Mouse (Mus musculus): Measurements from ENCODE around the gene Utp4. TPM values are rescaled to one million over a fixed set of nuclear protein-coding genes. Genes with fewer than 3 reads are reported as not detected.
"Not testable (repeated sequence)": the region's sequence is repeated elsewhere in the genome, so short reads cannot be mapped to it uniquely, and the experiment has no call there.

Utp4 gene
- total RNA-seq, 2 experiments from 2014 or later = 43.4 to 47.9 TPM

- Histone ChIP-seq H3K27ac (peak overlapping the region; percentile 36; the same call in 1 of the 2 replicates), H3K4me3 (no peak overlapping the region)
- no peak for TF ChIP-seq CTCF (conservative IDR thresholded peaks at IDR 0.05)
- DNase-seq (ENCODE audit: low spot score in 2 of 2) = no peak
Observed at GRCm38 (mm10) chr8:106913631-106914030, 20.2 kb downstream of the Utp4 start.

GRCm38 (mm10) chr8:106919721-106920394 lies 26.4 kb downstream of the Utp4 start:
- DNase-seq (ENCODE audit: low spot score in 2 of 2) = peak; percentile 57 to 74
- Histone ChIP-seq H3K27ac (peak overlapping the region; percentile 81), H3K4me3 (no peak overlapping the region)
- TF ChIP-seq CTCF (conservative IDR thresholded peaks at IDR 0.05) = no peak

GRCm38 (mm10) chr8:106920395-106920741 lies 26.9 kb downstream of the Utp4 start:
- H3K27ac ChIP-seq = peak overlapping the region; percentile 81
- H3K4me3 ChIP-seq = no peak overlapping the region
- no peak for DNase-seq (ENCODE audit: low spot score in 2 of 2)
- peak; percentile 57 for TF ChIP-seq CTCF (conservative IDR thresholded peaks at IDR 0.05)

GRCm38 (mm10) chr8:106924057-106924456 lies 30.6 kb downstream of the Utp4 start:
- H3K27ac ChIP-seq = peak overlapping the region; percentile 55; the same call in 1 of the 2 replicates
- no peak overlapping the region for H3K4me3 ChIP-seq
- DNase-seq (ENCODE audit: low spot score in 2 of 2) = no peak
- no peak for TF ChIP-seq CTCF (conservative IDR thresholded peaks at IDR 0.05)

- no peak for DNase-seq (ENCODE audit: low spot score in 2 of 2)
- no peak for TF ChIP-seq CTCF (conservative IDR thresholded peaks at IDR 0.05)
- Histone ChIP-seq H3K27ac (peak overlapping the region; percentile 55), H3K4me3 (no peak overlapping the region)
Observed at GRCm38 (mm10) chr8:106924904-106925349, 31.5 kb downstream of the Utp4 start.

- no peak for TF ChIP-seq CTCF (conservative IDR thresholded peaks at IDR 0.05)
- Histone ChIP-seq H3K27ac (no peak overlapping the region), H3K4me3 (no peak overlapping the region)
- DNase-seq (ENCODE audit: low spot score in 2 of 2) = no peak
Observed at GRCm38 (mm10) chr8:106925446-106925845, 32.0 kb downstream of the Utp4 start.

GRCm38 (mm10) chr8:106927247-106927646 lies 33.8 kb downstream of the Utp4 start:
- no peak overlapping the region for H3K27ac ChIP-seq
- peak; percentile 67 for TF ChIP-seq CTCF (conservative IDR thresholded peaks at IDR 0.05)
- H3K4me3 ChIP-seq = no peak overlapping the region
- no peak for DNase-seq (ENCODE audit: low spot score in 2 of 2)

GRCm38 (mm10) chr8:106928182-106928581 lies 34.7 kb downstream of the Utp4 start:
- not testable (repeated sequence) for DNase-seq (ENCODE audit: low spot score in 2 of 2)

GRCm38 (mm10) chr8:106929155-106929913 lies 35.9 kb downstream of the Utp4 start:
- TF ChIP-seq CTCF (conservative IDR thresholded peaks at IDR 0.05) = no peak

More at GRCm38 (mm10) chr8:106928182-106928581, 34.7 kb downstream of the Utp4 start:
- H3K27ac ChIP-seq, H3K4me3 ChIP-seq: not testable (repeated sequence)

GRCm38 (mm10) chr8:106929921-106930320 lies 36.5 kb downstream of the Utp4 start:
- peak overlapping the region; percentile 58 for H3K27ac ChIP-seq
- DNase-seq (ENCODE audit: low spot score in 2 of 2) = no peak
- no peak overlapping the region for H3K4me3 ChIP-seq
- no peak for TF ChIP-seq CTCF (conservative IDR thresholded peaks at IDR 0.05)

More at GRCm38 (mm10) chr8:106929155-106929913, 35.9 kb downstream of the Utp4 start:
- no peak for DNase-seq (ENCODE audit: low spot score in 2 of 2)
- H3K27ac ChIP-seq = peak overlapping the region; percentile 58
- H3K4me3 ChIP-seq = no peak overlapping the region

- DNase-seq (ENCODE audit: low spot score in 2 of 2) = no peak
- H3K27ac ChIP-seq = peak overlapping the region; percentile 75
- peak overlapping the region; percentile 34 for H3K4me3 ChIP-seq
- no peak for TF ChIP-seq CTCF (conservative IDR thresholded peaks at IDR 0.05)
Observed at GRCm38 (mm10) chr8:106932376-106933065, 39.1 kb downstream of the Utp4 start.

GRCm38 (mm10) chr8:106933506-106934143 lies 40.2 kb downstream of the Utp4 start:
- TF ChIP-seq CTCF (conservative IDR thresholded peaks at IDR 0.05) = no peak

More at GRCm38 (mm10) chr8:106933506-106934143, 40.2 kb downstream of the Utp4 start:
- no peak overlapping the region for H3K4me3 ChIP-seq
- no peak for DNase-seq (ENCODE audit: low spot score in 2 of 2)
- H3K27ac ChIP-seq = no peak overlapping the region

Data from layer of hippocampus, adult 2 months (tissue).